Mouse (Mus musculus) hindlimb bud, embryonic 11.5 days (tissue): ENCODE measurements around the gene Olfr469.
"Not testable (repeated sequence)": the region's sequence is repeated elsewhere in the genome, so short reads cannot be mapped to it uniquely, and the experiment has no call there.

Source experiments
- DNase-seq: peaks from one replicate; pipeline ENCODE4 v3.0.0-alpha.2; 2012; ENCODE audit warnings: low read depth, low spot score; ENCODE audit errors: extremely low spot score

Gene Olfr469

DNA sequence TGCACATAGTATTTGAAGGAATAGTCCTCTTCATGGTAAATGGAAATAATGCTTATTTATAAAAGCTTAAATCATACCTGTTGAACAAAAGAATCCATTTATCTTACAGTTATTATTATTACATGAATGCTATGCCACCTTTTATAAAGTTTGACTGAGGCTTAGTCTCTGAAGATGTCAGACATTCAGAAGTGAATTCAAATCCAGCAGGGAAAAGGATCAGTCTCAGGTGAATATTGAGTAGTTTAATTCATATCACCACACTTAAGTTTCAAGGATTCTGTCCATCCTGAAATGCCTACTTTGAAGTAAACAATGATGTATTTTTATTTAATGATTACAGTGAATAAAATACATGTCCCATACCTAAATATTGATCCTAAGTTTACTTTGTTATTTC lies at the start of gene Olfr469:
TSS of gene Olfr469 (minus strand) at position 101 of the 400 bp plus-strand sequence.
- DNase-seq, result not testable (repeated sequence)

DNA sequence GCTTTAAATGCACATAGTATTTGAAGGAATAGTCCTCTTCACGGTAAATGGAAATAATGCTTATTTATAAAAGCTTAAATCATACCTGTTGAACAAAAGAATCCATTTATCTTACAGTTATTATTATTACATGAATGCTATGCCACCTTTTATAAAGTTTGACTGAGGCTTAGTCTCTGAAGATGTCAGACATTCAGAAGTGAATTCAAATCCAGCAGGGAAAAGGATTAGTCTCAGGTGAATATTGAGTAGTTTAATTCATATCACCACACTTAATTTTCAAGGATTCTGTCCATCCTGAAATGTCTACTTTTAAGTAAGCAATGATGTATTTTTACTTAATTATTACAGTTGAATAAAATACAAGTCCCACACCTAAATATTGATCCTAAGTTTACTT lies 22.0 kb upstream of the Olfr469 start, which contains the start of gene Olfr470:
TSS of gene Olfr470 (minus strand) at position 101 of the 400 bp plus-strand sequence.
- not testable (repeated sequence) for DNase-seq

DNA sequence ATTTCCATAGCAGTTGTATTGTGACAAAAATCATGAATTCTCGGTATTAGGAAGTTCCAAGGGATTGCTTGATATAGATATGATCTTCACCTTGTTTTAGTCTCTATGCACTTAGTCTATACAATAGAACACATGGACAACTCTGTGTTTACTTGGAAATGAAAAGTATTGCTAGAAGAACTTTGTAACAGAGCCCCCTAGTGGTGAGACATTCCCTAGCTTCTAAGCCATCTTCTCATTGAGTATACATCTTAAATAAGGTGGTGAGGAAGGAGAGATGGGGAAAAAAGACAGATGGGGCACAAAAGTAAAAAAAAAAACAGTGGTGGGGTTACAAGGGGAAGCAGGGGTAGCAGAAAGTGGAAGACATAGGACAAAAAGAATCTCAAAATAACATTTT lies 16.4 kb upstream of the Olfr469 start:
- no peak for DNase-seq

DNA sequence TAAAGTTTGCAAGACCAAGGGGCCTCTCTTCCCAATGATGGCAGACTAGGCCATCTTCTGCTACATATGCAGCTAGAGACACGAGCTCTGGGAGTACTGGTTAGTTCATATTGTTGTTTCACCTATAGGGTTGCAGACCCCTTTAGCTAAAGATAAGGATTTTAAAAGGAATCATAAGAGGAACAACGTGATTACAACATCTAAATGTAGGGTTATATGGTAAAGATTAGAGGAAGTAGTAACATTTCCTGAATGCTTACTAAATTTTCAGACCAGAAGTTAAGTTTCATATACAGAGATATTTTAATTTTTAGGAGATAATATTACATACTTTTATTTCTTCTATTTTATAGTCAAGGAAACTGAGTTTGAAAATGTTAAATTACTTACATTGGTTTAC lies 1.5 kb downstream of the Olfr469 start:
- not testable (repeated sequence) for DNase-seq

DNA sequence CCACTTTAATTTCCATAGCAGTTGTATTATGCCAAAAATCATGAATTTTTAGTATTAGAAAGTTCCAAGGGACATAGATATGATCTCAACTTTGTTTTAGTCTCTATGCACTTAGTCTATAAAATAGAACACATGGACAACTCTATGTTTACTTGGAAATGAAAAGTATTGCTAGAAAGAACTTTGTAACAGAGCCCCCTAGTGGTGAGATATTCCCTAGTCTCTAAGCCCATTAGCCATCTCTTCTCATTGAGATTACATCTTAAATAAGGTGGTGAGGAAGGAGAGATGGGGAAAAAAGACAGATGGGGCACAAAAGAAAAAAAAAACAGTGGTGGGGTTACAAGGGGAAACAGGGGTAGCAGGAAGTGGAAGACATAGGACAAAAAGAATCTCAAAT lies 5.9 kb downstream of the Olfr469 start:
- DNase-seq, result no peak

DNA sequence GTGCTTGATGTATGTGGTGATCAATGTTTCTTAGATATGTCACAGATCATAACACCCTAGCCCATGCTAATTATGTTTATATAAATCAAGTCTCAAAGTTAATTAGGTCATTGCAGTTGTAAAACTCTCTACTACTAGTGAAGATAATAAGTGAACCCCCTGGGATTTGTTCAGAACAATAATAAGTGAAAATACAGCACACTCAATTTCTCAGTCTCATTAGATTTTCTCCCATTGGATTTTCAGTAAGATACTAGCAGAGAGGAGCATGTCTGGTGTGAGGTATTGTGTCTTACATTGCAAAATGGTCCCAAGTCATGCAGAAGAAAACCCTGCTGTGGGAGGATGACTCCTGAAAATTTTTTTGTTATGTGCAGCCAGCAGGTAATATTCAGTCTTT lies 13.4 kb downstream of the Olfr469 start, which contains the start of gene Olfr467:
TSS of gene Olfr467 (plus strand) at position 301 of the 400 bp plus-strand sequence.
- no peak for DNase-seq

DNA sequence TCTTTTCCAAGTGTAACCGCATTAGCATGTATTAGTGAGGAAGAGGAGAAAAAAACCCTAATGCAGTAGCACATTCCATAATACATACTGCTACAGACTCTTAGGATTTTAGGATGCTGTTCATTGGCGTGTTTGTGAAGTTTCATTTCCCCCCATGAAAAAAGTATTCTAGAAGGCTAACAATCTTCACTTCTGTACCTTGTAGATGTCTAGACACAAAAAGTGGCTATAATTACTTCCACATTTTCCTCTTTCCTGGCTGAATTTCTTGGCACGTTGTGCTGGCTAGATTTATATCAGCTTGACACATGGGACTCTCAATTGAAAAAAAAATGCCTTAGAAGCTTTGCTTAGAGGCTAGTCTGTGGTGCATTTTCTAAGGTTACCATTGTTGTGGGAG lies 23.2 kb downstream of the Olfr469 start:
- DNase-seq, result no peak

DNA sequence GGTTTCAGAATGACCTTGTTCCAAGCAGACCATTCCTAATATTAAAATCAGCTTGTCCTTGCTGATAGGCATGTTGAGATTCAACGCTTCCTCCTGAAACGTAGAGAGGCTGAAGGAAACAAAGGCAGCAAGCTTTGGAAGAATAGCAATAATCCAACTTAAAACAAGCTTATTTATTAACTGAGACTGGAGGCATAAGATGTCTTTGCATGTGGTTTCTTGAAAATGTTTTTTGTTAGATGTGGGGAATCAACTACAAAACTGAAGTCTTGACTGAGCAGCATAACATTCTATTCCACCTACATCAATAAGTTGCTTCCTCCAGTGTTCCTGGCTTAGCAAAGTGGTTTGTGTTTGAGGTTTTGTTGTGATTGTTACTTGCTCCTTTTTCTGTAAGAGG lies 24.2 kb downstream of the Olfr469 start, which contains the start of gene Ovch2:
TSS of gene Ovch2 (minus strand) at position 101 of the 400 bp plus-strand sequence.
- DNase-seq, result no peak

DNA sequence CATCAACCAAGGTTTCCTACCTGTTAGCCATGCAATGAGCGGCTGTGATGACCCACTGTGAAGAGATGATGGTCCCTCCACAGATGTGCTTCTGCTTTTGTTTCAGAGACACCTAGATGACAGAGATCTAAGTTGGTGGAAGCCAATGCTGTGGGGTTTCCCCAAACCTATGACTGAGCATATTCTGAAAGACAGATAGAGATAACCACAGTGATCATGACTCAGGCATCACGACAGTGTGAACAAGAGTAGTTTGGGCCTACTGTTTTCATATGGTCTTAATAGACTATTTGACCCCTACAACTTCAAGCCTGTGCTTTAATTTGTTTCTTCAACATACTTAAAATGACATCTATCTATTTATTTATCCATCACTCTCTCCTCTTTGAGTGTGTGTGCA lies 28.8 kb downstream of the Olfr469 start:
- no peak for DNase-seq

DNA sequence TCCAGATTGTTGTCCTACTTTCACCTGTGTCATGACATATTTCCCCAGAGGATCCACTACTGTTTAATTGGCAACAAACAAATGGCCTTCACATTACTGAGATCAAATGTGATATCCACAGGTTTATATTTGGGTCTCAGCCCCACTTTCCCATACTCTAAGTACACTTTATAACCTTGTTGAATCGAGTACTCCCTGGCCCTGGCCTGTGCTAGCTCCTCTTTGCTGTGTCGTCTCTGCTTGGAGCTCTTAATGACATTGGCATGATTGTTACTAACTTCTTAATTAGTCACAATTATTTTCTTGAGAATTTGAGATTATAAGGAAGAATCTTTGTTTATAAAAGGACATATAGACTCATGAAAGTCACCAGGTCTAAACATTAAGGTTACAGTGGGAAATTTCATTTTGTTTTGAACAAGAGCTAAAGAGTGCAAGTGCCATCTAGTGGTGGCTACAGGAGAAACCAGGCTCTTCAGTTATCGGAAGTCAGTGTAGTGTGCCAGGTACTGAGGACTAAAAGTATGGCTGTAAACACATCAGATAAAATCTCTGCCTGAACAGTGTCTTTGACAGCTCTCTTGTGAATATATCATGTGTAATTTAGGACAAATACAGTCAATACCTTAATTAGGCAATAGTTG lies 37.2 kb downstream of the Olfr469 start:
- DNase-seq, result no peak

DNA sequence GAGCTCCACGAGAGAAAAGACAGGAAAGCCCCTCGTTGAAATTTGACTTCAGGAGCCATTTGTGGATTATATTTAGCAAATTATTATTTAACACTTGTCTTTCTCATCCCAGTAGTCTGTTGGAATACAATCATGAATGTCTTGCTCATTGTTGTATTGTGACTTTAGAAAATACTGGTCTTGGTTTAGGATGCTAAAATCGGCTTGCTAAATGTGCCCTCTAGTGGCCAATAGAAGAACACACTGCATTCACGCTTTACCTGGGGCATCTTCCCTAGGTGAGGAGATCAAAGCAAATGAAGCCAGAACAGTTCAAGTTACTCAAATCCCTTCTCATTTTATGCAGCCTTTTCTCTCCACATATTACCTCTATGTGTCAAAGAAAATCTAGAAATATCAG lies 45.7 kb downstream of the Olfr469 start:
- DNase-seq, result no peak

DNA sequence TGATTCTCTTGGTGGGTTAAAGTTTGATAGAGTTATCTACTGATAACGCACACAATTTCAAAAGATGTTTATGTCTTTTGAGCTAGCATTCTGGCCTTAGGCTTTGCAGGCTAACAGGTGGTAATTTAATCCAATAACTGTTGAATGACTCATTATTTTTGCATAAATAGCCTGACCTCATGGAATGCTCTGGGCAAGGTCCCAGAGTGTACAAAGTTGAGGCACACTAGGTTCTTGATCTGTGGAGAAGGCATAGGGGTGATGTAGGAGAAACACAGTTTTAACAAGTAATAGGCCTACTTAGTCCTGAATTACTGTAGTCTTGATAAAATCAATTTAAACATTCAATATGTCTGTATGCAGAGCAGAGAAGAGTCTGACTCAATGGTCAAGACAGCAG lies 47.1 kb downstream of the Olfr469 start:
- DNase-seq, result no peak

DNA sequence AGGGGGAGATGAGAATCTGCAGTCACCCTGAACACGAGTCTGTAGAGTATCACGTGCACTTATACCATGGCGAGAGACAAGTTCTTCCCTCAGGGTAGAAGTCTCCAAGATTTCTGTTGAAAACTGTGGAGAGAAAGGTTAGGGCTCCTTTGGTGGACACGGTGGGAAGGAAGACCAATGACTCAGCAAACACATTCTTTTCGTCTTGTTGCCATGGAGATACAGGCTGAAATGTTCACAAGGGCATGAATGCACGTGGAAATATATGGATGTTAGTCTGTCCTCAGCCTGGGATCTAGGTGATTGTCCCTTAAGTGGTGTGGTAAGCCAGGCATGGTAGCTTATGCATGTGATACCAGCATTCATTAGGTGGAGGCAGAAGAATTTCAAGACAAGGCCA lies 54.5 kb downstream of the Olfr469 start:
- DNase-seq, result no peak
